Mouse (Mus musculus): Measurements from ENCODE around the gene Cacna2d4. TPM values are rescaled to one million over a fixed set of nuclear protein-coding genes. Genes with fewer than 3 reads are reported as not detected.

The Cacna2d4 gene
- polyA plus RNA-seq, 1 experiment, result not detected

DNA sequence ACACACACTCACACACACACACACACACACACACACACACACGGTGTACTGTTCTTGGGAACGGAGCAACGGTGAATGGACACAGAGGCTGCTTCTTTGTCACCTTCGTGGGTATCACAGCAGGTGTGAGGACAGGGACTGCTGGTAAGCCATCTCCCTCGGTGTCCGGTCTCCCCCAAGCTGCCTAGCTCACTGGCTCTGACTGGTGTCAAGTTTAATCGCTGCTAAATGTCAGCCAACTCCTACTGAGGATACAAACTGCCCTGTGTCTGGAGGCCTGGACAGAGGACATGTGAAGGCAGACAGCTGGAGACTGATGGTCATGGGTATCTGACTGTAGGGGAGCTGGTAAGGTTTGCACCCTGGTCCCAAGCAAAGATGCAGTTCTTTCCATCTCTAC, 3.9 kb downstream of the Cacna2d4 start:
- TF ChIP-seq GATA1 (IDR thresholded peaks at IDR 0.05; ENCODE audit: low read length), result no peak

DNA sequence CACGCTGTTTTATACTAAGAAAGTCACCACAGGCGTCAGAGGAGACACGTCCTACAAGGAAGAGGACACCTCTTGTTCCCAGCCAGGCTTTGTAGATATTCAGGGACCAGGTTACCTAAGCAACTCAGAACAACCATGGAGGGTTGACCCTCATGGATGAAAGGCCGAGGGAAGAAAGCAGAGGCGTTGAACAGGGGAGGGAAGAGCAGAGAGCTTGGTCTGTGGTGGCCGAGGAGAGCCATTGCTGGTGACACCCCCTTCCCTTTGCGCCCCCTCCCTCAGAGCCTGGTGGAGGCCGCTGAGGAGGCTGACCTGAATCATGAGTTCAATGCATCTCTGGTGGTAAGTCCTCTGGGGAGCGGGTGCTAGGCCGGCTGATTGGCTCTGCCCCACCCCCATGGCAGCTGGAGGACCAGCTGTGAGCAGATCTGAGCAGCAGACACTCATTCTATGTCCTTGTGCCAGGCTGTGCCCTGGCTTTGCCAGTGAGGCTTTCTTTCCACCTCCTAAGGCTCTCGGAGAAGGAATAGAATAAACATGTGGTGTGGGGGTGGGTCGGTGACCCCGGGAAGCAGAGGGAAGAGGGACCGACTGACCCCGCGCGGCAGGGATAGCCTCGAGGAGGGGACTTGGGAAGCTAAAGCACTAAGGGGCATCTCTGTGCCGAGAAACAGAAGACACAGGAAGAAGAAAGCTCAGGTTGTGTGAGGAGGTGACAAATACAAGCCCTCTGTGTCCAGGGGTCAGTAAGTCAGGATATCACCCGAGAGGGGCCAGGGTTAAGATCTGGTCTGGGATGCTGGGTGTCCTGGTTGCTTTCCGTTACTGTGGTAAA, 4.8 kb downstream of the Cacna2d4 start:
- no peak for TF ChIP-seq GATA1 (IDR thresholded peaks at IDR 0.05; ENCODE audit: low read length)

DNA sequence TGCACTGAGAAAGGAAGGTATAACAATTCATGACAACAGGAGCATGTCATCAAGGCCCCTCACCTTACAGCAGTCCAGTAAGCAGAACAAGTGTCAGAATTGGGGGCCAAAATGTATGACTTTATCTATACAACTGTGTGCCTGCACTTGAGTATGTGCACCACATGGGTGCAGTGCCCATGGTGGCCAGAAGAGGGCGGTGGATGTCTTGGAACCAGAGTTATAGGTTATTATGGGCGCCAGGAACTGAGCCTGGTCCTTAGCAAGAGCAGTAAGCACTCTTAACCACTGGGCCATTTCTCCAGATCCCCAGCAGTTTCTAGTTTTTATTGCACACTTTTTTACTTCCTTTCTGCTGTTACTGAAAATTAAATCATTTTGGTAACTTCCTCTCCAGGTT, 9.8 kb downstream of the Cacna2d4 start:
- TF ChIP-seq GATA1 (IDR thresholded peaks at IDR 0.05; ENCODE audit: low read length), result no peak

DNA sequence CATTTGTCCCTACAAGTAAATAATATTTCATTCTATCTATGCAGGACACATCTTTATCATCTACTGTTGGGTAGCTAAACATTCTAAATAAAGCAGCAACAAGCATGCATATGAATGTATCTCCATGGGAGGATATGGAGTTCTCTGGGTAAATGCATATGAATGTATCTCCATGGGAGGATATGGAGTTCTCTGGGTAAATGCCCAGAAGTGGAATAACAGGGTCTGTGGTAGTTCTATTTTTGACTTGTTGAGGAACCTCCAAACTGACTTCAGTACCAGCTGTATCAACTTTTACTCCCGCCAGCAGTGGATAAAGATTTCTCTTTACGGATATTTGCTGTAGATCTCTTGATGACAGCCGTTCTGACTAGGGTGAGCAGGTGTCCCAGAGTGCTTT, 12.3 kb downstream of the Cacna2d4 start:
- no peak for TF ChIP-seq GATA1 (IDR thresholded peaks at IDR 0.05; ENCODE audit: low read length)

DNA sequence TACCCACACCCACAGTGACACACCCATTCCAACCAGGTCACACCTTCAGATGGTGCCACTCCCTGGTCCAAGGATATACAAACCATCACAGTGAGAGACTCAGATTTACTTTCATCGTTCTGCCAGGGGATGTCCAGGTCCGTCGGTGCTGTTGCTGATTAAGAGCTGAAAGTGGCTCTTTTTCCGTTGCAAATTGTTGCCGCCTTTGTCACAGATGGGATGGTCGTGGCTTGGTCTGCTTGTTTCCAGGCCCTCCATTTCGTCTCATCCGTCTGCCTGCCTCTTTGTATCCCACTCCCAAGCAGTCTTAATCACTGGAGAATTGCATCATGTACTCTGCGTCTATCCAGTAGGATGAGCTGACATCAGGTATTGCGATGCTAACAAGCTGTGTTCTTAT, 13.4 kb downstream of the Cacna2d4 start:
- TF ChIP-seq GATA1 (IDR thresholded peaks at IDR 0.05; ENCODE audit: low read length), result no peak

DNA sequence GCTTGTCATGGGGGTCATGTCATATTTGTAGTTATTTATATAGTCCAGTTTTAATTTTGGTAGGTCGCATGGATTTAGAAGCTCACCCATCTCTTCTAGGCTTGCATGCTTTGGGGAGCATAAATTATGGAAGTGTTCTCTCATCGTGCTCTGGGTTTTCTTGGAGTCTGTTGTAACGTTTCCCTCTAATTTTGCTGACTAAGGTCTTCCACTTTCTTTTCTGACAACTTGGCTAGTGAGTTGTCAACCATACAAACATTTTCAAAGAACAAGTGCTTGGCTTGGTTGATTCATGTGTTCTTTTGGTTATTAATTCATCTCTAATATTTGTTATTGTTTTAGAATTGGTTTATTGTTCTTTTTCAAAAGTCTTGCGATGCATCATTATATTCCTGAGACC, 15.4 kb downstream of the Cacna2d4 start:
- TF ChIP-seq GATA1 (IDR thresholded peaks at IDR 0.05; ENCODE audit: low read length), result no peak

DNA sequence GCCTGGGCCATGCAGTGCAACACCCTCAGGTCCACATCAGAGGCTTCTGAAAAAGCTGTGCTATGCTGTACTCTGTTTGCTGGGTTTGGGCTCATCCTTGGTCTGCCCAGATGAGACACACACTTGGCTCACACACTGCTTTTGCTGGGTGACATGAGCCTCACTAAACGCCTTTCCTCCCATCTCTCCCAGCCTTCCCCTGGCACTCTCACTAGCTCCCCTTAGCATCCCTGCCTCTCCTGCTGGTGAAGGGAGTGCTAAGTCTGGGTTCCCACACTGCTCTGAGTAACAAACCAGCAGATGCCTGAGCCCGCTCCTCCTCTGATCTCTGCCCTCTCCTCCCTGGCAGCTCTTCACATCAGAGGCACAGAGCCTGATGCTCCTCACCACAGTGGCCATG, 40.4 kb downstream of the Cacna2d4 start:
- no peak for TF ChIP-seq GATA1 (IDR thresholded peaks at IDR 0.05; ENCODE audit: low read length)

DNA sequence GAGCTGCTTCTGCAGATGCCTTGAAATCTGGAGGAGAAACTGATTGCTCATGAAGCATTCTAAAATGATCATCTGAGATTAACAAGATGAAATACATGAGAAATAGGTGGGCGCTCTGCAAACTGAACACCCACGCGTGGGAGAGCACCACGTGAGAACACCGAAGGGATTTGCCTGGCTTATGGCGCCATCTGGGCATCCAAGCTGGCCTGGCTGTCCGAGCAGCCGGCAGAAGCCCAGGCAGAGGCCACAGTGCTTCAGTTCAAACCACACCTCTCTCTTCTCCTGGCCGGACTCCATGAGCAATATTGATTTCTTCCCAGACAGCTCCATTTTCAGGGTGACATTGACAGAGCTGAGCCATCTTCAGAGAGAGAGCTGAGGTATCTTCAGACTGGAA, 44.4 kb downstream of the Cacna2d4 start:
- no peak for TF ChIP-seq GATA1 (IDR thresholded peaks at IDR 0.05; ENCODE audit: low read length)

DNA sequence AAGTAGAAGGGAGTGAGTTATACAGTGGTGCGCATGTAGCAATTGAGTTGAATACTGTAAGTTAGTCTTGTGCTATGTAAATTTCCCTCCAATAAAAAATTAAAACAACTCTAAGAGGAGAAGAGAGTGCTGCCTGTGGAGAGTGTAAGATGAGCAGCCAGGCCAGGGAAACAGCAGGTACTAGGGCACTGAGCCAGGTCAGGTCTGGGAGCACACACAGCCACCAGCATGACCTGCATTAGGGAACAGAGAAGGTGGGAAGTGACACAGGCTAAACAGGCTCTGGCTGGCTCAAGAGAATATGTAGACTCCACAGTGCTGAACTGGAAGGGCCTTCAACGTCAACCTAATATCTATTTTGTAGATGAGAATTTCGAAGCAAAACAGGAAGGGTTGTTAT, 65.0 kb downstream of the Cacna2d4 start:
- no peak for TF ChIP-seq GATA1 (IDR thresholded peaks at IDR 0.05; ENCODE audit: low read length)

DNA sequence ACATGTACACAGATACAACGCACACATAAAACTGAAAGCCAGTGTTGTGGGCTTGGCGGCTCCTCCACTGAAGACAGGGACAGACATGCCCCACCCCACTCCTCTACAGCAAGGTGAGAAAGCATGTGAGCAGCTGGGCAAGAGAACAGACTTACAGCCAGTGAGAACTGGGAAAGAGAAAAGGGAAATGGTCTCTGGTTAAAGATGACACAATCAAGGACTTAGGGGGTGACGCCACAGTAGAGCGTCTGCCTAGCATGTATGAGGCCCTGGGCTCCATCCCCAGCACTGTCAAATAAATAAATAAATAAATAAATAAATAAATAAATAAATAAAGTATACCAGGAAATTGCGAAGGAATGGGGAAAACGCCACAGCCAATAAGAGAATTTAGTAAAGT, 67.0 kb downstream of the Cacna2d4 start:
- TF ChIP-seq GATA1 (IDR thresholded peaks at IDR 0.05; ENCODE audit: low read length), result no peak

DNA sequence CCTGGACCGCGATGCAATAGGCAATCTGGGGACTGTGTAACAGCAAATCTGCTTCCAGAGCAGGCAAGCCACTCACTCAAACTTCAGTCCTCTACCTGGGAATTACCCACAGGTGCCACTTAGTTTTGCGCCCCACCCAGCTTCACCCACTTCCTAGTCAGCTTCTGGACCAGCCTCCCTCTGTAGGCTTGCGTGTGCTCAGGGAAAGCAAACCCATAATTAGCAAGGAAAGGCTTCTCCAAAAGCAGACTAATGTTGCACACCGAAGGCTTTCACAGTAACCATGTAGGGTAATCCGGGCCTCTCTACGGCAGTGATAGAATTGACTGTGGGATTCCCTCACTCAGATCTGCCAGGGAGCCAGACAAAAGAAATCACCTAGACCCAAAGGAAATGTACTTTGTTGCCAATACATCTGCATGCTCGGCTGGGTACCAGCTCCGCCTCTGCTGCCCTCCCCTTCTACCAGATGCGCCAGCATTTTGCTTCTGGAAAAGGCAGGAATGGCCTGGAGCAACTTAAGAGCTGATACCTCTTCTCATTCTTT, 71.6 kb downstream of the Cacna2d4 start:
- no peak for TF ChIP-seq GATA1 (IDR thresholded peaks at IDR 0.05; ENCODE audit: low read length)

DNA sequence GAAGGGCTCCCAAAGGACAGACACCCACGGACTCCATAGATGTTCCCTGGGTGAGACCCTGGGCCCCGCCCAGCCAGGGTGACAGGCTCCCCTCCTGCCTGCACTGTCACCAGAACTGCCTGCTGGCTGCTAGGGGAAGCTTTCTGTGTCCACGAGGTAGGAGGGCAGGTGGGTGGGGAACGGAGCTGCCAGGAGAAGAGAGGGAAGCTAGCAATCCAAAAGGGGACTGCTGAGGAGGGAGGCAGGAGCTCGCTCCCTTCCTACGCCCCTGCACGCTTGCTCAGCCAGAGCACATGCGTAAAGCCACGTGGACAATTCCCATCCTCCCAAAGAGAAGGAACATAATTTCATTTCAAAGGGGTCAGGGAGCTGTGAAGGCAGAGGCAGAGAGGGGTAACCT, 73.8 kb downstream of the Cacna2d4 start:
- TF ChIP-seq GATA1 (IDR thresholded peaks at IDR 0.05; ENCODE audit: low read length), result no peak

DNA sequence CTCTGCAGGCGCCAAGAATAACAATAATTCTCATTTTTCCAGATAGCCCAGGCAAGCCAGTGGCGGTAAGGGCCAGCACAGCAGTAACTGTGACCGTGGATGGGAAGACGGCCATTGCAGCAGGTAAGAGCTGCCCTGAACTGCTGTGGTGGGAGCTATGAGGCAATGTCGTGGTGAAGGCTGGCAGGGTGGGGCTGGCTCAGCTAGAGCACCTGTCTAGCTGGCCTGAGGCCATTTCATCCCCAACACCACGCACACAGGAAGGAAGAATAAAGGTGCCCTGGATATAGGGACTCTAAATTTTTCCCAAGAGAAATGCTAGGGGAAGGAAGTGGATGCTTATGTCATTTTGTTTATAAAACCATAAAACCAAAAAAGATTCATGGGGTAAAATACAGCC, 76.1 kb downstream of the Cacna2d4 start:
- TF ChIP-seq GATA1 (IDR thresholded peaks at IDR 0.05; ENCODE audit: low read length), result no peak

DNA sequence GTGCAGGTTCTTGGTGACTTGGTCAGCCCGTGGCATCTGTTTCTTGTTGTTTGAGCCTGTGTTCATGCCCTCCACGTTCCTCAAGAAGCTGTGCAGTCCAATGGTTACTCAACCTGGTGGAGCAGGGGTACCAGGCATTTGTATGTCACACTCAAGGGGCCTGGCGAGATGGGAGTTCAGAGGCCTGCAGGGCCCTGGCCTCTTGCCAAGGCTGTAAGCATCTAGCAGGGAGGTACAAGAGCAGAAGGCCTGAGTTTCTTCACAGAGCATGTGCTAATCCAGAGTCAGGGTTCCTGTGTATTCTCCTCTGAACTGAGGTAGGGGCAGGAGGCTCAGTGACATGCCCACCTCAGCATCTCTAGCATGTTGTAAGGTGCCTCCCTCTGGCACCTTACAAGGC, 76.8 kb downstream of the Cacna2d4 start:
- no peak for TF ChIP-seq GATA1 (IDR thresholded peaks at IDR 0.05; ENCODE audit: low read length)

DNA sequence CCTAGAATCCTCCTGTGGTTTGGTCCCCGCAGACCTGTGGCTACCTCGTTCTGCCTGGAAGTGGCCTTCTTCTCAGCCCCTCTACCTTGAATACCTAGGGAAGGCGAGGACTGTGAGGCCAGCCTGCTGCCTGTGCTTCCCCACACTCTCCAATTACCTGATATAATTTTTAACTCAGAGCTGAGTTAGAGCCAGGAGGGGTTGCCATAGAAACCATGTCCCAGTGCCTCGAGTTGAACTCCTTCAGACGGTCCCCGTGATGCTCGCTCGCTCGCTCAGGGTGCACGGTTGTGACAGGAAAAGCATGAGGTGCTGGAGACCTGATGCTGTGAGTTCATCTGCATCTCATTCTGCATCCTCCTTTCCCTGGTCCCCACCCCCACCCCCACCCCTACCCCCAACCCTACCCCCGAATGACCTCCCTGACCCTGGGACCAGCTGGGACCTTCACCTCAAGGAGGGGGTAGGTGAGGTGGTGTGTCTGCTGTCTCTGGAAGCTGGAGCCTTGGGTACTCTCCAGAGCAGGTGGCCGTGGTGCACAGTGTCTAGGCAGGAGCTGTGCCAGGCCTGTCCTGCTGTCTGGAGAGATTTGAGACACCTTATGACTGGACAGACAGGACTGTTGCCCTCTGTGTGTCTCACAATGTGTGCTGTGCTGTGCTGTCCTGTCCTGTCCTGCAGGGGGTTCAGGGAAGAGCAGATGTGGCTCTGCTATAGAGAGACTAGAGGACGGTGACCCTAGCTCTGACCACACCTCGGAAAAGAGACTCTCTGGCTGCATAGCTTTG, 77.5 kb downstream of the Cacna2d4 start:
- no peak for TF ChIP-seq GATA1 (IDR thresholded peaks at IDR 0.05; ENCODE audit: low read length)

DNA sequence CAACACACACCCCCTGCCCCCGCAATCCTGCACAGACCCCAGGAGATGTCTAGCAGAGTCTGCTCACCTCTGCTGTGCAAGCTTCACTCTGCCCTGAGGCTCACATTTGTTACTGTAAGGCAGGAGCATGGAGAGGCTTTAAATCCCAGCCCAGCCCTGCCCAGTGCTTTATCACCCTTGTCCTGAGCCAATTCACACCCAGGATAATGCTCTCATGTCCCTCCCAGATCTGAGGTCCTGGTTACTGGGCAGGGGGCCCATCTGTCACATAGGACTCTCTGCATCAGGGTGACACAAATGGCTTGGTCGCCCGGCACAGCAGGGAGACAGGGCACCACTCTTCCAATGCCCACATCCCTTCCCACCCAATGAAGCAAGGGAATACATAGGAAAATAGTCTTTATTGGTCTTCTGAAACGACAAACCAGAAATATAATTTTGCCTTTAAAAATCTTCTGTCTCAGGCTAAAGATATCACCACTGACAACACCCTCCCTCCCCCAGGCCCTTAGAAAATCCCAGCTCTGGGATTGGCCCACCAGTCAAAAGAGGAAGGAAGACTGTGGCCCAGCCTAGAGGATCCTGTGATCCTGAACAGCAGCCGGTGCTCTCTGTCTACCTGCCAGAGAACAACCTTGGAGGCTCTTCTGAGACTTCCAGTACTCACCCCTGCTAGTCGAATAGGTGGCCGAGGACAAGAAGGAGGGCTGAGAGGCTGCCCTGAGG, 78.6 kb downstream of the Cacna2d4 start:
- no peak for TF ChIP-seq GATA1 (IDR thresholded peaks at IDR 0.05; ENCODE audit: low read length)
